Mouse (Mus musculus): Measurements from ENCODE around the gene Tmem40. TPM values are rescaled to one million over a fixed set of nuclear protein-coding genes. Genes with fewer than 3 reads are reported as not detected.

Gene Tmem40
- polyA plus RNA-seq, 1 experiment from 2014 or later: 0.84 TPM

GRCm38 (mm10) chr6:115694441-115694842 is 67.8 kb downstream of the Tmem40 start:
- no peak overlapping the region for H3K4me3 ChIP-seq
- no peak for ATAC-seq
- WGBS: 57% methylated on average over 9 of the region's 9 CpGs

DNA sequence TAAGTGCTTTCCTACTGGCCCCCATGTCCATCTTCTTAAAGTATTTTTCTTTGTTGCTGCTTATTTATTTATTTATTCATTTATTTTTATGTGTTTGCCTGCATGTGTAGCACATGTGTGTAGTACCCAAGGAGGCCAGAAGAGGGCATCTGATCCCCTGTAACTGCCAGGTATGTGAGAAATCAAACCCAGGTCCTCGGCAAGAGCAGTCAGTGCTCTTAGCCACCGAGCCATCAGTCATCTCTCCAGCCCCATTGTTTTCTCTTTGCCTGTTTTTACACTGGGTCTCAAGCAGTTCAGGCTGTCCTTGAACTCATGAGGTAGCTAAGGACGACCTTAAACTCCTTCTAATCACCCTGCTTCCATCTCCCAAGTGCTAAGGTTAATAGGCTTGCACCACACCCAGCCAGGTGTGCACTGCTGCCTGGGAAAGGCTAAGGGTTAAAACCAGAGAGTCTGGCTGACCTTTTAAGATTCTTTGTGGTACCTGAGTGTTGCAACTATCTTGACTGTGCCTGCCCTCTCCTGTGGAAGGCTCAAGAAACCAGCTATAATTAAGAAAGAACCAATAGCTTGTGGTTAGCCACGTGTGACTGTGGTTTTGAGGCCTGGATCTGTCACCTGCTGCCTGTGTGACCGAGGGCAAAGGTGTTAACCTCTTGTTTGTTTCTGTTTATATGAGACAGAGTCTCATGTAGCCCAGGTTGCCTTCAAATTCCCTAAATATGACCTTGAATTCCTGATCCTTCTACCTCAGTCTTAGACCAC is 69.1 kb downstream of the Tmem40 start:
- no peaks in the 10 kb centered on the region for H3K27me3 ChIP-seq
- WGBS: 63% methylated on average over 5 of the region's 5 CpGs
- ATAC-seq: no peak
- H3K9me3 ChIP-seq (replicated peaks): no peaks in the 10 kb centered on the region
- H3K36me3 ChIP-seq (ENCODE audit: poor library complexity, severe bottlenecking): no peaks in the 10 kb centered on the region
- H3K4me2 ChIP-seq: no peak overlapping the region
- no peaks in the 10 kb centered on the region for H3K4me1 ChIP-seq
- H3K27ac ChIP-seq: no peak overlapping the region
- no peak overlapping the region for H3K9ac ChIP-seq
- no peak overlapping the region for H3K4me3 ChIP-seq

More at GRCm38 (mm10) chr6:115694441-115694842, 67.8 kb downstream of the Tmem40 start:
- no peak overlapping the region for H3K27ac ChIP-seq
- H3K4me2 ChIP-seq: no peak overlapping the region
- H3K36me3 ChIP-seq (ENCODE audit: poor library complexity, severe bottlenecking): no peaks in the 10 kb centered on the region
- no peak overlapping the region for H3K9ac ChIP-seq
- no peaks in the 10 kb centered on the region for H3K27me3 ChIP-seq
- no peaks in the 10 kb centered on the region for H3K4me1 ChIP-seq
- H3K9me3 ChIP-seq (replicated peaks): no peaks in the 10 kb centered on the region

DNA sequence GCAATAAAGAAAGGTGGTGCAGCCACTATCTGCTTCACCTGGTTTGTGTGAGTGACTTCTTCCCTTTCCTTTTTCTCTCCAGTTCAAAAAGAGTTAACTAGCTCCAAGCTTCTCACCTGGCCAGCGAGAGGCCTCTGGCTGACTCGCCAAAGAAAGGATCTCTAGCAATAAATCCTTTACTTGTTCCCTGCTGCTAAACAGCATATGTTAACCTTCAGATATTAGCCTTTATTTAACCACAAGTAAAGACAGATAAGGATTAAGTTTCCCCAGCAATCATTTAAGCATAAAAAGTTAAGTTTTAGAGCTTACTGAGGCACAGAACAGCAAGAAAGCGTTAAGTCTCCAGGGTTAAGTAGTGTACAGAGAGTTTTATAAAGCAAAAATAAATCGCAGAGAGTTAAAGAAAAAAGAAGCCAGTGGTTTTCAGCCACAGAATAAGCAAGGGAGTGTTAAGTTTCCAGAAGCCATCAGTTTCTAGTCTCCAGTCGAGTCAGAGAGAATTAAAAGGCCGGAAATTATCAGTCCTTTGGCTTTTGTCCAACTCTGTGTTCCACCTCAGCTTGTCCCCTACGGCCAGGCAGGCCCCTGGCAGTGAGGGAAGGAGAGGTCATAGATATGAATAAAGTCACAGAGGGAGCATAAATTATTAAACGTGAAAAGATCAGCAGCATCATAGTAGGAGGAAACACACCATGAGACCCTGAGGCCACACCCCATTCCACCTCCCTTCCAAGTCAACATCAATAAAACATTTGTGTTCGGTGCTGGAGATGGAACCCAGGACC is 69.9 kb downstream of the Tmem40 start:
- H3K4me2 ChIP-seq: no peak overlapping the region

DNA sequence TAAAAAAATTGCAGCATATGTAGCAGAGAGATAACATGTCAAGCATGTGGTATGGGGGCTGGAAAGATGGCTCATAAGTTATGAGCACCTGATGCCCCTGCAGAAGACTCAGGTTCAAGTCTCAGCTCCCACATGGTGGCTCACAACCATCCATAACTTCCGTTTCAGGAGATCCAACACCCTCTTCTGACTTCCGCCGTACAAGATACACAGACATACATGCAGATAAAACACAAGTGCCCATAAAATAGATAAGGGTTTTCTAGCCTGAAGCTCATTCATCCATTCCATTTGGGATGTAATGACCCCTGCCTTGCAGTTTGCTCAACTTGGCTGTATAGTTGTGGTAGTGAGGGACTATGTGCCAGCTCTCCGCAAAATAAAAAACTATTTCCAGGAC is 72.1 kb downstream of the Tmem40 start:
- Histone ChIP-seq H3K36me3 (ENCODE audit: poor library complexity, severe bottlenecking) (no peaks in the 10 kb centered on the region), H3K4me1 (no peaks in the 10 kb centered on the region), H3K9me3 (replicated peaks) (peaks cover 7% of the 10 kb centered on the region; the same call in 1 of the 2 replicates), H3K9ac (no peak overlapping the region), H3K27ac (no peak overlapping the region), H3K27me3 (no peaks in the 10 kb centered on the region), H3K4me3 (no peak overlapping the region), H3K4me2 (no peak overlapping the region)
- no peak for ATAC-seq
- WGBS: 94% methylated on average over 4 of the region's 4 CpGs

More for the DNA sequence above, 69.9 kb downstream of the Tmem40 start:
- H3K9me3 ChIP-seq (replicated peaks): no peaks in the 10 kb centered on the region
- H3K27me3 ChIP-seq: no peaks in the 10 kb centered on the region
- 68% methylated on average over 9 of the region's 9 CpGs for WGBS
- no peaks in the 10 kb centered on the region for H3K4me1 ChIP-seq
- no peak for ATAC-seq
- H3K27ac ChIP-seq: no peak overlapping the region
- no peaks in the 10 kb centered on the region for H3K36me3 ChIP-seq (ENCODE audit: poor library complexity, severe bottlenecking)
- no peak overlapping the region for H3K4me3 ChIP-seq
- no peak overlapping the region for H3K9ac ChIP-seq

- Histone ChIP-seq H3K4me1 (no peaks in the 10 kb centered on the region), H3K9me3 (replicated peaks) (peaks cover 7% of the 10 kb centered on the region; the same call in 1 of the 2 replicates), H3K9ac (no peak overlapping the region), H3K4me2 (no peak overlapping the region), H3K36me3 (ENCODE audit: poor library complexity, severe bottlenecking) (no peaks in the 10 kb centered on the region), H3K27ac (no peak overlapping the region), H3K27me3 (no peaks in the 10 kb centered on the region), H3K4me3 (no peak overlapping the region)
- 90% methylated on average over 4 of the region's 4 CpGs for WGBS
- no peak for ATAC-seq
Observed at GRCm38 (mm10) chr6:115688589-115688988, 73.6 kb downstream of the Tmem40 start.

DNA sequence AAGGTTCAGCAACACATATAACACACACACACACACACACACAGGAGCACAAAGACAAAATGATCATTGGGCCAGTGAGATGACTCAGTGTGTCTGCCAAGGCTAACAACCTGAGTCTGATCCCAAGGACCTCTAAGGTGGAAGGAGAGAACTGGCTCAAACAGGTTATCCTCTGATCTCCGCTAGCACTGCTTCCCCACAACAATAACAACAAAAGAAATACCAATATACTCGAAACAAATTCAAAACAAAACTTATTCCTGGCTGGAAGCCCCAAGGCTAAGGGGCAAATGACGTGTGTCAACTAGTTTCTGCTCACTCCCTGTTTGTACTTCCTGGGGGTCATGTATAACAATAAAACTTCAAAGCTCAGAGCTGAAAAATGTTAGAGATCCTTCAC is 74.5 kb downstream of the Tmem40 start:
- peaks cover 7% of the 10 kb centered on the region; the same call in 1 of the 2 replicates for H3K9me3 ChIP-seq (replicated peaks)
- H3K9ac ChIP-seq: no peak overlapping the region
- no peak overlapping the region for H3K4me2 ChIP-seq
- H3K4me1 ChIP-seq: no peaks in the 10 kb centered on the region
- no peak overlapping the region for H3K27ac ChIP-seq
- ATAC-seq: no peak
- 75% methylated on average over 3 of the region's 3 CpGs for WGBS
- no peak overlapping the region for H3K4me3 ChIP-seq
- no peaks in the 10 kb centered on the region for H3K27me3 ChIP-seq
- H3K36me3 ChIP-seq (ENCODE audit: poor library complexity, severe bottlenecking): no peaks in the 10 kb centered on the region

DNA sequence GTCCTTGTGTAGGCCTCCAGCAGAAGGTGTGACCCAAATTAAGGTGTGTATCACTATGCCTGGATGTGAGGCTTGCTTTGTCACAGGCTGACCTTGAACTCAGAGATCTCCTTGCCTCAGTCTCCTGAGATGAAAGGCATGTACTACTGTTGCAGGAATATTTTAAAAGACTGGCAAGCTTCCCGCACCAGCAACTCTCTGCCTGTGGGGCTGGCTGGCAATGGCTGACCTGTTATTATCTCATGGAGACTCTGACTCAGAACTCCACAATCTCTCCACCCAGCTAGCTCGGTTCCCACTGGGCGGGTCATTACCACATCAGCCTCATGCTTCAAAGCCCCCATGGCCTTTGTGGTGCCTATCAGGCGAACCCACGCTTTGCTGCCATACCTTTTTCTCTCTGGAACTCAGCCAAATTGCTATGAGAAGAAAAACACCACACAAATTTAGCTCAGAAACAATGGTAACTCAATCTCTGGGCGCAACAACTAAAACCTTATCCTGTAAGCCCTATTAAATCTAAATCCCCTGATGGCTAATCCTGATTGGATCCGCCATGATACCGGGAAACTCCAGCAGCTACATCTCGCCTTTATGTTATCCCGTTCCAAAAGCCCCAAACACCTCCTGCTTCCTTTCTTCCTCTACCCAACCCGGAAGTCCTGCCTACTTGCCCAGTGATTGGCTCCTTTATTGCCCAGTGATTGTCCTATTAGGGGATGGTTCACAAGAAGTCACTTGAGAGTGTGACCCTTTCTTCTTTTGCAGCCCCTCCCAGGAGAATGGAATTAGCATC is 77.2 kb downstream of the Tmem40 start:
- H3K4me2 ChIP-seq: no peak overlapping the region
- H3K4me1 ChIP-seq: no peaks in the 10 kb centered on the region
- no peak overlapping the region for H3K4me3 ChIP-seq
- H3K27ac ChIP-seq: no peak overlapping the region
- WGBS: 42% methylated on average over 11 of the region's 11 CpGs
- H3K27me3 ChIP-seq: 0 out of 2 replicates have a peak, but pooled peaks cover 3% of the 10 kb centered on the region
- H3K36me3 ChIP-seq (ENCODE audit: poor library complexity, severe bottlenecking): no peaks in the 10 kb centered on the region
- peaks cover 7% of the 10 kb centered on the region; the same call in 1 of the 2 replicates for H3K9me3 ChIP-seq (replicated peaks)
- no peak for ATAC-seq
- H3K9ac ChIP-seq: no peak overlapping the region

- Histone ChIP-seq H3K4me3 (no peak overlapping the region), H3K9ac (no peak overlapping the region), H3K27ac (no peak overlapping the region), H3K27me3 (0 out of 2 replicates have a peak, but pooled peaks cover 3% of the 10 kb centered on the region), H3K36me3 (ENCODE audit: poor library complexity, severe bottlenecking) (no peaks in the 10 kb centered on the region), H3K4me1 (no peaks in the 10 kb centered on the region), H3K4me2 (no peak overlapping the region), H3K9me3 (replicated peaks) (peaks cover 7% of the 10 kb centered on the region; the same call in 1 of the 2 replicates)
- ATAC-seq: no peak
- WGBS: 97% methylated on average over 2 of the region's 2 CpGs
Observed at GRCm38 (mm10) chr6:115684271-115684670, 77.9 kb downstream of the Tmem40 start.

- ATAC-seq: no peak
- H3K9ac ChIP-seq: no peak overlapping the region
- no peak overlapping the region for H3K4me2 ChIP-seq
- H3K9me3 ChIP-seq (replicated peaks): no peaks in the 10 kb centered on the region
- 0 out of 2 replicates have a peak, but pooled peaks cover 3% of the 10 kb centered on the region for H3K27me3 ChIP-seq
- H3K36me3 ChIP-seq (ENCODE audit: poor library complexity, severe bottlenecking): no peaks in the 10 kb centered on the region
- 88% methylated on average over 4 of the region's 4 CpGs for WGBS
- H3K4me3 ChIP-seq: no peak overlapping the region
- H3K27ac ChIP-seq: no peak overlapping the region
- peaks cover 3% of the 10 kb centered on the region; the same call in 1 of the 2 replicates for H3K4me1 ChIP-seq
Observed at GRCm38 (mm10) chr6:115681066-115681465, 81.1 kb downstream of the Tmem40 start.
